Mouse (Mus musculus) spleen, adult 2 months (tissue): ENCODE data around the gene Stac3.

Experiments
- CTCF ChIP-seq: fragments of 200-500 bp; IDR thresholded peaks from 2 replicates; pipeline ENCODE4 v1.5.1; 2011; ENCODE audit warnings: mild to moderate bottlenecking, inconsistent platforms; ENCODE audit not compliant: insufficient read depth, insufficient read length, insufficient replicate concordance; ENCODE audit errors: extremely low read depth
- POLR2A ChIP-seq: fragments of 200-500 bp; IDR thresholded peaks from 2 replicates; pipeline ENCODE4 v1.6.1; 2011; ENCODE audit warnings: low read depth, low read length, inconsistent platforms

GRCm38 (mm10) chr10:127531548-127531947, 30.1 kb downstream of the Stac3 start:
- TF ChIP-seq POLR2A: no peak
- TF ChIP-seq CTCF: no peak
